Mouse (Mus musculus) bone marrow macrophage, adult 2 months (primary cell): ENCODE data around the gene Fbxl18.

ENCODE experiments used
- CTCF ChIP-seq: IDR thresholded peaks from 2 replicates; pipeline ENCODE4 v1.5.1; 2012; ENCODE audit warnings: low read depth, mild to moderate bottlenecking, low read length, moderate library complexity
- POLR2A ChIP-seq: IDR thresholded peaks from 2 replicates; pipeline ENCODE4 v1.6.1; 2012; ENCODE audit warnings: mild to moderate bottlenecking, low read depth, low read length, borderline replicate concordance

DNA sequence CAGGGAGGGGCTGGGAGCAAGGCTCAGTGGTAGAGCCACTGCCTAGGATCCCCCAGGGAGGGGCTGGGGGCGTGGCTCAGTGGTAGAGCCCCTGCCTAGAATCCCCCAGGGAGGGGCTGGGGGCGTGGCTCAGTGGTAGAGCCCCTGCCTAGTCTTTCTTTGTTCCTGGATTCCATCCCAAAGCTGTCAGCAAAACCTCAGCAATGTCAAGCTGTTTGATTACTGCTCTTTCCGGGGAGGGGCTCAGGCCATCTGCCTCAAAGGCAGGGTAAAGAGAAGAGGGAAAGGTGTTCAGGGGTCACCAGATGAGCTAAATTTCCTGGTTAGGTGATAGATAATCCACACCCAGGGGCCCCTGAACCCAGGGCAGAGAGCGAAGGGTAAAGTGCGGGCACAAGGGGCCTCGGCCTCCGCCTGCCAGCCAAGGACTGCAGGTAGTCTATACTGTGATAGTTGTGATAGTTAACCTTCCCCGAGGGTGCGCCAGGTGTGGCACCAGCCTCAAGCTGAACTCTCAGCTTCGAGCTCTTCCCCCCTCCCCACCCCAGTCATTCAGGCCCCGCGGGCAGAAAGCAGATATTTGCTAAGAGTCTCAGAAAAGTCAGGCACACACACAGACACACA is 29.2 kb upstream of the Fbxl18 start:
- no peak for TF ChIP-seq POLR2A
- TF ChIP-seq CTCF: no peak
